In the genomic region with DNA sequence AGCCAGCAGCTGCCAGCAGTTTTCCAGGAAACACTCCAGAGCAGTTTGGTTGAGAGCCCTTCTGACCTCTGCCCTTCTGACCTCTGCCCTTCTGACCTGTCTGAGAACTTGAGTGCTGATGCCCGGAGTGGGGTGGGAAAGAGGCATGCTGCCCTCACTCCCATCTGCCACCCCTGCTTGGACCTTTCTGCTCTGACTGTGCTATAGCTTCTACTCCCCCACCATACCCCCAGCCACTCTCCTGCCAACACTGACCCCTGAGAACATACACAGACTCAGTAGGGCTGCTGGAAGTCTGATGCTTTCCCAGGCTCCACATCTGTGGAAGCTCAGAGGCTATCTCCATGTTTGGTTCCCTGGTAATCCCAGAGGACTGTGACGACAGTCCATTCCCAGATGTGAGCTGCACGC, we compare ENCODE assay signal across 10 mouse cellular contexts.
DNase-seq lines count a peak whose midpoint lies in the region; ATAC-seq and TF ChIP-seq lines count a peak whose summit lies in the region.
"Had no signal": no experiment of that assay in that cellular context is flagged by ENCODE, and none has a peak within 500 bp of the region (broad histone marks: within the 10 kb centered on the region; RNA-seq: fewer than 3 reads in every experiment).

No protein-coding gene starts in this region.

- peak; percentile 26 for DNase-seq in liver, postnatal 0 days
- DNase-seq in liver, embryonic 11.5 days (ENCODE audit: low spot score) = no peak
- DNase-seq in heart, adult 9 months (ENCODE audit: low spot score in 2 of 2) = peak; percentile 44 to 56
- DNase-seq in kidney, postnatal 0 days (ENCODE audit: low spot score) = peak; percentile 31
- peak; percentile 54 for DNase-seq in skeletal muscle tissue, adult 2 months (ENCODE audit: low read depth, low spot score)
- DNase-seq in cerebellum, adult 8-10 months = no peak
- no peak for DNase-seq in natural killer cell, adult 2 months (ENCODE audit: low spot score in 2 of 2)

- H3K4me3 ChIP-seq in liver, postnatal 0 days (ENCODE audit: low read depth, low read length) = no peak overlapping the region
- no peak overlapping the region for H3K4me3 ChIP-seq in liver, embryonic 11.5 days (ENCODE audit: low read depth, low read length)
- H3K4me3 ChIP-seq in kidney, postnatal 0 days (replicated peaks; ENCODE audit: low read depth, low read length) = no peak overlapping the region
- H3K4me3 ChIP-seq: erythroblast, embryonic 14.5 days; limb, embryonic 15.5 days had no signal

- WGBS in liver, postnatal 0 days (ENCODE audit: insufficient replicate concordance) = 23% methylated on average over 3 of the region's 3 CpGs
- WGBS in liver, embryonic 11.5 days = 40% methylated on average over 3 of the region's 3 CpGs
- 9% methylated on average over 3 of the region's 3 CpGs for WGBS in kidney, postnatal 0 days

- no peaks in the 10 kb centered on the region for H3K9me3 ChIP-seq in liver, postnatal 0 days (ENCODE audit: low read length)
- no peaks in the 10 kb centered on the region for H3K9me3 ChIP-seq in liver, embryonic 11.5 days (ENCODE audit: control insufficient read depth, low read length)
- H3K9me3 ChIP-seq in kidney, postnatal 0 days (replicated peaks; ENCODE audit: low read length) = no peaks in the 10 kb centered on the region
- H3K9me3 ChIP-seq: limb, embryonic 15.5 days had no signal

- peaks cover 7% of the 10 kb centered on the region; the same call in 1 of the 2 replicates for H3K4me1 ChIP-seq in liver, postnatal 0 days (ENCODE audit: insufficient read depth)
- peaks cover 3% of the 10 kb centered on the region; the same call in 1 of the 2 replicates for H3K4me1 ChIP-seq in liver, embryonic 11.5 days (replicated peaks; ENCODE audit: control insufficient read depth, insufficient read depth, low read length)
- no peaks in the 10 kb centered on the region for H3K4me1 ChIP-seq in kidney, postnatal 0 days (replicated peaks; ENCODE audit: insufficient read depth, low read length)

- H3K27ac ChIP-seq in liver, postnatal 0 days (ENCODE audit: low read depth) = no peak overlapping the region
- no peak overlapping the region for H3K27ac ChIP-seq in liver, embryonic 11.5 days (ENCODE audit: low read depth, low read length)
- H3K27ac ChIP-seq in kidney, postnatal 0 days = no peak overlapping the region
- H3K27ac ChIP-seq: limb, embryonic 15.5 days had no signal

- H3K4me2 ChIP-seq in liver, postnatal 0 days (ENCODE audit: low read depth, low read length) = no peak overlapping the region
- no peak overlapping the region for H3K4me2 ChIP-seq in liver, embryonic 11.5 days
- H3K4me2 ChIP-seq in kidney, postnatal 0 days (ENCODE audit: low read length) = no peak overlapping the region
- H3K4me2 ChIP-seq: limb, embryonic 15.5 days had no signal

- H3K9ac ChIP-seq in liver, postnatal 0 days (replicated peaks) = no peak overlapping the region
- no peak overlapping the region for H3K9ac ChIP-seq in liver, embryonic 11.5 days (ENCODE audit: low read depth, low read length)
- H3K9ac ChIP-seq in kidney, postnatal 0 days (ENCODE audit: low read depth, low read length) = no peak overlapping the region
- H3K9ac ChIP-seq: limb, embryonic 15.5 days had no signal

- no peak for ATAC-seq in liver, postnatal 0 days
- ATAC-seq in liver, embryonic 11.5 days (replicated peaks; ENCODE audit: low FRiP score) = no peak
- ATAC-seq in kidney, postnatal 0 days (replicated peaks; ENCODE audit: low FRiP score, low read depth) = peak; percentile 20; the same call in 1 of the 2 replicates
- ATAC-seq: inflammation-experienced regulatory T-cells, adult 6 months had no signal

- H3K27me3 ChIP-seq in liver, postnatal 0 days (ENCODE audit: insufficient read depth, low read length) = no peaks in the 10 kb centered on the region
- H3K27me3 ChIP-seq in liver, embryonic 11.5 days (replicated peaks; ENCODE audit: control insufficient read depth, insufficient read depth, low read length) = no peaks in the 10 kb centered on the region
- no peaks in the 10 kb centered on the region for H3K27me3 ChIP-seq in kidney, postnatal 0 days (ENCODE audit: insufficient read depth, low read length)
- H3K27me3 ChIP-seq: limb, embryonic 15.5 days had no signal

- no peak for TF ChIP-seq EP300 in liver, postnatal 0 days (IDR thresholded peaks at IDR 0.05; ENCODE audit: low read depth)

- TF ChIP-seq CTCF in liver, postnatal 0 days (IDR thresholded peaks at IDR 0.05; ENCODE audit: low read depth) = no peak
- no peak for TF ChIP-seq CTCF in kidney, postnatal 0 days (IDR thresholded peaks at IDR 0.05; ENCODE audit: low read depth)

- no peaks in the 10 kb centered on the region for H3K36me3 ChIP-seq in liver, postnatal 0 days (replicated peaks; ENCODE audit: insufficient read depth, low read length)
- H3K36me3 ChIP-seq in liver, embryonic 11.5 days (ENCODE audit: control insufficient read depth, insufficient read depth, low read length) = no peaks in the 10 kb centered on the region
- H3K36me3 ChIP-seq in kidney, postnatal 0 days (ENCODE audit: insufficient read depth, low read length) = no peaks in the 10 kb centered on the region
- H3K36me3 ChIP-seq: limb, embryonic 15.5 days had no signal

Comparison
In these comparisons a context has a peak if more than half of its experiments do, and no peak if none do; other contexts are left out.
1. DNase-seq: peak in liver, postnatal 0 days (single experiment), heart, adult 9 months (2 of 2), kidney, postnatal 0 days (single experiment) and skeletal muscle tissue, adult 2 months (single experiment); none in liver, embryonic 11.5 days (single experiment), cerebellum, adult 8-10 months (single experiment) and natural killer cell, adult 2 months (0 of 2).